Mouse (Mus musculus) liver, postnatal 0 days (tissue): ENCODE measurements around the gene Tmem183a.

Source experiments
- CTCF ChIP-seq: sonication (generic); IDR thresholded peaks from 2 replicates; pipeline ENCODE4 v1.5.1; 2016; ENCODE audit warnings: antibody characterized with exemption, low read depth
- EP300 ChIP-seq: IDR thresholded peaks from 2 replicates; pipeline ENCODE4 v1.6.1; 2016; ENCODE audit warnings: antibody characterized with exemption, low read depth, mild to moderate bottlenecking

GRCm38 (mm10) chr1:134398210-134398609 is 36.4 kb upstream of the Tmem183a start:
- no peak for TF ChIP-seq EP300
- TF ChIP-seq CTCF = no peak
